Mouse (Mus musculus) adrenal gland, adult 18-20 months (tissue): Measurements from ENCODE around the gene Fasl. TPM values are rescaled to one million over a fixed set of nuclear protein-coding genes. Genes with fewer than 3 reads are reported as not detected.

Source experiments
- DNase-seq, 2 experiments: peaks; one replicate each; pipeline ENCODE4 v3.0.0; 2021 to 2022; ENCODE audit warnings: low spot score in 2 of 2
- total RNA-seq, 2 experiments: library from RNA; stranded (reverse); gene quantifications; 1 replicate in 1 of 2; 2 replicates in 1 of 2; pipeline ENCODE4 v1.2.3; 2021

Fasl gene
- total RNA-seq, 2 experiments from 2014 or later, result 0.26 TPM; not detected in 1

DNA sequence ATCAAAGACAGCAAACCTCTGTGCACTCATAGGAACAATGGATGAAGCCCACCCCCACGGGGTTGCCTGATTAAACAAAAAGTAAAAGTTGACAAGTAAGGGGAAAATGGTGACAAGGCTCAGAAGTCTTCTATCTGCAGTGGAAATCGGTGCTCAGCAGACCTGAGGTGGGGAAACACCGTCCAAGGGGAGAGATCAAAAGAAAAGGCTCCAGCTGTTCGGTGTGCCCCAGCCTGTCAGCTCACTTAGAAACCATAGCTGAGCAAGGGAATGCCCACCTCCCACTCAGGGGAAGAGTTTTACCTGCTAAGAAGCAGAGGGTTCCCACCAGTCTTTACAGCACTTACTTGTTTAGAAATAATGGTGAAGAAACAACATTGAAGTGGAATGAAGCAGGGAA lies 26.7 kb downstream of the Fasl start:
- DNase-seq, result no peak

DNA sequence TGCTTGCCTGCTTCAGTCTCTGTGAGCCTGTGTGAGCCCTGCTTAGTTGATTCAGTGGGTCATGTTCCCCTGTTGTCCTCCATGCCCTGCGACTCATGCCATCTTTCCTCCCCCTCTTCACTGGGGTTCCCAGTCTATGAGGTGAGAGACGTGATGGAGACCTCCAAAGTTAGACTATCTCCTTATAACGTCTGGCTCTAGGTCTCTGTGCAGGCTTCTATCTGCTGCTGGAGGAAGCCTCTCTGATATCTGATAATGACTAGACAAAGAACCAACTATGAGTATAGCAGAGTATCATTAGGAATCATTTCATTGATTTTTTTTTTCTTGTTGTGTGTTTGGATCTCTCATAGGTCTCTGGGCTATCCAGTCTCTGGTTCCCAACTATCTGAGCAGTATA lies 31.7 kb downstream of the Fasl start:
- DNase-seq, result no peak

DNA sequence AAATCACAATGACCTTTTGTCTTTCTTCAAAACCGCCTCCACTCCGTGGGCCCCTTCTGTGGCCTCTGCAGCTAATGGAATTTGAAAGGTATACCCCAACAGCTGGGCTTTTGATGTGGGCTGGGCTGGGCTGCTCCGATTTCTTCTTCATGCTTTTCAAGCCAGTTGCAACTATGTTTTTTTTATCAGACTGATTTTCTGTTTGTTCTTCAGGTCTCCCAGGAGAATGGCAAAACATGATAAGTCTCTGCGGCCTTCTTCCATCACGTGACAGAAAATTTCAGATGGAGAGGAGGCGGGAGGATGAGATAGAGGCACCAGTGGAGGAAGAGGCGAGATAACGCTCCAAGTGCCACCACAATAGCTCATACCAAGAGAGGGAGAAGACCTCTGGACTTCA lies 37.0 kb downstream of the Fasl start:
- DNase-seq, result no peak

DNA sequence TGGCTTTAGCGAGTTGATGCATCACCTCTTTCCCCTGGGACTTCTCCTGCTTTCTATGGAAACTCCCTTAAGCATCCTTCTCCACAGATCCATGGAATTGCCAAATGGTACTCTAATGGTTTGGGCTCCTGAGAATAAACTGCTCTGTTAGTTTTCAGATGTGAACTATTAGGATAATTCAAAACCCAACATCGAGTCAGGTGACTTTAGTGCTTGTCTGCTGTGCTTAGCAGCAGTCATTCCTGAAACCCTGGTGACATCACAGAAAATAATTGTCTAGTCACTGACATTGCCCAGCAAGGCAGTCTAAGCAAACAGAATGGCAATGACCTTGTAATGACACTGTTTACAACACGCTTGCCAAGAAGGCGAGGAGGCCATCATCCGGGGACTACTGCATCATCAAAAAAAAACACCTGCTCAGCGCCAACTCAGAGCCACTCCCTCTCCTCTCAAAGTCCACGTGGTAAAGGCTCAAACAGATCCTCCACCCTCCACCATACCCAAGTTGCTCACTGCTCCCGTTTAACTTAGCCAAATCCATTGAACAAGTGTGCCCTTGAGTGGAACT lies 37.7 kb downstream of the Fasl start:
- DNase-seq, result no peak

DNA sequence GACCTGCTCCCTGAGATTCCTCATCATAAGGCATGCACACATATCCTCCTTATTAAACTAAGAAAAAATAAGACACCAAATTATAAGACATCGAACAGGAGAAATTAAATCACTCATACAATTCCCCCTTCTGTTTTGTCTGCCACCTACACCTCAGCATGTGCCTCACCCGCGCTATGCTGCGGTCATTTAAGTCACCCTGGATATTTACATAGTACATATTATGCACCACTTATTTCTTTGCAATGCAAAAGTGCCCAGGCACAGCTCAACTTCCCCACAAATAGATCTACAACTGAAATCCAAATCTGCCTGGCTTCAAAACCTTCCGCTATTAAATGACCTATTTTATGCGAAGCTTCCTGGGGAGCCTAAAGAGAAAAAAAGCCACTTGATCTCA lies 39.6 kb downstream of the Fasl start:
- DNase-seq, result no peak

DNA sequence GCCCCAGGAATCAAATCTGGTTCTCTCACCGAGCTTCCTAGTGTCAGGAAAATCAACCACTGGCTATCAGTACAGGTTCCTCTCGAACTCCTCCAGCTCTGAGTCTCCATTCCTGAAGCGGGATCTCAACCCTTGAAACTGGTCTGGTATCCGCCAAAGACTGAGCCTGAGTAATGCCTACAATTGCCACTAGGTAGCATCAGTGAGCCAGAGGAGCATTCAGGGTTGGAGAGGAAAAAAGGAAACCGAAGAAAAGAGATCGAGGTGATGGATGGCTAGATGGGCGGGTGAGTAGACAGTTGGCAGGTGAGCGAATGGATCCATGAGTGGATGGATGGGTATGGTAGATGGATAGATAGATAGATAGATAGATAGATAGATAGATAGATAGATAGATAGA lies 40.2 kb downstream of the Fasl start:
- DNase-seq, result peak; percentile 52 to 58

DNA sequence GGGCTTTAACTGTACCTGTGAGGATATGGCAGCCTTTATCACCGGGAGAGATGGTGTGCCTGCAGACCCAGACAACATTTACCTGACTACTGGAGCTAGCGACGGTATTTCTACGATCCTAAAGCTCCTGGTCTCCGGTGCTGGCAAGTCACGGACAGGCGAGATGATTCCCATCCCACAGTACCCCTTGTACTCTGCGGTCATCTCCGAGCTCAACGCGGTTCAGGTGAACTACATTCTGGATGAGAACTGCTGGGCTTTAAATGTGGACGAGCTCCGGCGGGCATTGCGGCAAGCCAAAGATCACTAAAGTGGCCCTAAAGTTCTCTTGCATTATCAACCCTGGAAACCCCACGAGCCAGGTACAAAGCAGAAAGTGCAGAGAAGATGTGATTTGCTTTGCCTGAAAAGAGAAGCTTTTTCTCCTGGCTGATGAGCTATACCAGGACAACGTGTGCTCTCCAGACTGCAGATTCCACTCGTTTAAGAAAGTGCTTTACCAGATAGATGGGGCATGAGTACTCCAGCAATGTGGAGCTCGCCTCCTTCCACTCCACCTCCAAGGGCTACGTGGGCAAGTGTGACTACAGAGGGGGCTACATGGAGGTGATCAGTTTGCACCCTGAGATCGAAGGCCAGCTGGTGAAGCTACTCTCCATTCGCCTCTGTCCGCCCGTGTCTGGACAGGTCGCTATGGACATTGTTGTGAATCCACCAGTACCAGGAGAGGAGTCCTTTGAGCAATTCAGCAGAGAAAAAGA lies 41.6 kb downstream of the Fasl start:
- DNase-seq, result no peak

DNA sequence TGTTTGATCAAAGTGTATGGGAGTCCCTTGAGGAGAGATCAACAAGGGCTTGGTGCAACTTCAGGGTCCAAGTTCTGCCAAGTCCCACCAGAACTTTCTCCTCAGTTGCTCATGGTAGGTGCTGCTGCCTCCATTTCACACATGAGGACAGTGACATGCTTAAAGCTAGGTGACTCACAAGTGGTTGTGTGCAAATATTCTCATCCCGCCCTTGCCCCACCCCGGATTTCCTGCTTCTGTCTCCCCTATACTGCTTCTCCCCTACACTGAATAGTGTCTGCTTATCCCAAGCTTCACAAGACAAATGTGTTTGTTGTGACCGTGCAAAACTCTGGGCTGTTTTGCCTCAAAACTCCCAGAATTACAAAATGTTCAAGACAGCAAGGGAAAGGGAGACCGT lies 43.4 kb downstream of the Fasl start:
- no peak for DNase-seq

DNA sequence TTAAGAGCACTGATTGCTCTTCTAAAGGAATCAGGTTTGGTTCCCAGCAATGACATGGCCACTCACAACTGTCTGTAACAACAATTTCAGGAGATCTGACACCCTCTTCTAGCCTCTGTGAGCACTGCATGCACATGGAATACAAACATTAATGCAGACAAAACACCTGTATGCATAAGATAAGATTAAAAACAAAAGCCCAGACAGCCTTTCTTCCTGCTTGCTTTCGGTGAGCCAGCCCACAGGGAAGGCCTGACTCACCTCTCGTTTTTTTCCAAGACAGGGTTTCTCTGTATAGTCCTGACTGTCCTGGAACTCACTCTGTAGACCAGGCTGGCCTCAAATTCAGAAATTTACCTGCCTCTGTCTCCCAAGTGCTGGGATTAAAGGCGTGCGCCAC lies 44.1 kb downstream of the Fasl start:
- DNase-seq, result no peak

DNA sequence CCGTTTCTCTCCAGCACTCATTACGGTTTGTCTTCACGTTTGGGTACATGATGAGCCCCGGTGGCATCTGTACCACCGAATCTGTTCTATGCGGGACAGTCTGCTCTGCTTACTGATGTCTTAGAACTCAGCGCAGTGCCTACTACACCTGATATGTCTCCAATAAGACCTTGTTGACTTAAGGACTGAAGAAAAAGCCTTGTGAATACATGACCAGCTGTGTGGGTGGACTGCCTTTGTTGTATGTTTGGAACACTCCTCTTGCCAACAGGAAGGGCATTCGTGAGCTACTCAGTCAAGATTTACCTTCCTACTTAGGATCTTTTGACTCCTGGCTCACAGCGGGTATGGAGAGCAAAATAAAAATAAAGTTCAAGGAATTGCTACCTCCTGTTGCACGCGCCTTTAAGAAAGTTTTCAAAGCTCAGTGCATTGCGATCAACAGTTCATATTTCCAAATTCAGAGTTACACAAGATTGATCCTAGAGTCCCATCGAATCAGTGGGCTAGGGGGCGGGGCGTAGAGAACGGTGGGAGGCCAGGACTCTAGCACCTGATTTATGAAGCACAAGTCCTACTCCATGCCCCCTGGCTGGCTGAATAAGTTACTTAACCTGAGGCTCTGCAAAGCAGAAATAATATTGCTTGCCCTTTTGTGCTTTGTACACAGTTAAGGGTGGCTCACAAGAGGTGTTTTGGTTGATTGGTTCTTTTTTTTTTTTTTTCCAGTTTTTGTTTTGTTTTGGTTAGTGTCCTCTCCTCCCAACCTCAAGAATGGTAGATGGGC lies 45.6 kb downstream of the Fasl start:
- no peak for DNase-seq

DNA sequence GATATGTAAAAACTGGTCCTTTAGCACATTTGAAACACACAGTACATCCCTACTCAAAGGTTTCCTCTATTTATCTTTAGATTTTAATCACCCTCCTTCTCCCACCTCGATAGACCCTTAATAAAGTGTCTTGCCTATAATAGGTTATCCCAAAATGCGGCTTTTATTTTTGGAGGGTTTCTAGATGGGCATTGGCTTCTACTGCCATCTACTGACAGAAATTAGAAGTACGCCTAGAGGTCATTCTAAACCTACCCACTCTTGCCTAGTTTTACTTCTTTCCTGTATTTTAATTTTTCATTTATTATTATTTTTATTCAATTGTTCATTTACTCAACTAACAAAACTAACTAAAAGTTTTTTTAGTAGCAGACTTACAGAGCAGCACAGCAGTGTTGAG lies 51.4 kb downstream of the Fasl start:
- DNase-seq, result no peak

DNA sequence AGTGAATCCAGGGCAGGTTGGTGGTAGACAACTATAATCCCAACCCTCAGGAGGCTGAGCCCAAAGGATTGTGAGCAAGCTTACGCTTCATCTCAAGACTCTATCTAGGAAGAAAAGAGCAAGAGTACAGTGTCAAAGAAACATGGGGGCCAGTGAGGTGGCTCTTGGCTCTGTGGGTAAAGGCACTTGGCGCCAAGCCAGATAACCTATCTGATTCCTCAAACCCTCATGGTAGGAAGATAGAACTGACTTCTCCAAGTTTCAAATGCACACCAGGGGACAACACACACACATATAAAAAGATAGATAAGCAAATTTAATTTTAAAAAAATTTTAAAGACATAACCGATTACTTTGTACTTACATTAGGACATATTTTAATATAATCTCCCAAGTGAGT lies 52.0 kb downstream of the Fasl start:
- DNase-seq, result no peak

DNA sequence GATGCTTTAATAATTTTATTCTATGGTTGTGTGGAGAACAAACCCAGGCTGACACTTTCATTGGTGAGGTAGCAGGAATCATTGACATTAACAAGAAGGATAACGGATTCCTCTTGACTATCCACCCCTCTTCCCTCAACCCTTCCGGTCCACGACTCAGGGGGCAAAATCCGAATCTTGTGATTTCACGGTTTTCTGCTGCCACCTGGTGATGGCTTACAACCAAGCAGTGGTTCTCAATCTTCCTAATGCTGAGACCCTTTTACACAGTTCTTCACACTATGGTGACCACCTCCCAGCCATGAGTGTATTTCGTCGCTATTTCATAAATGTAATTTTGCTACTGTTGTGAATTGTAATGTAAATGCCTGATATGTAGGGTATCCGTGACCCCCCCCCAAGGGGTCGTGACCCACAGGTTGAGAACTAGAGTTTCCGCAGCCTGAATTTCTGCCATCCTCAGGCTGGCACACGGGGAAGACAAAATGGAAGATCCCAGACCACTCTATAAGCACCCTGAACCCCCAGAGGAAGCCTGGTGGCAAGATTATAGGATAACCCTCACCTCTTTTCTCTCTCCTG lies 52.7 kb downstream of the Fasl start:
- no peak for DNase-seq

DNA sequence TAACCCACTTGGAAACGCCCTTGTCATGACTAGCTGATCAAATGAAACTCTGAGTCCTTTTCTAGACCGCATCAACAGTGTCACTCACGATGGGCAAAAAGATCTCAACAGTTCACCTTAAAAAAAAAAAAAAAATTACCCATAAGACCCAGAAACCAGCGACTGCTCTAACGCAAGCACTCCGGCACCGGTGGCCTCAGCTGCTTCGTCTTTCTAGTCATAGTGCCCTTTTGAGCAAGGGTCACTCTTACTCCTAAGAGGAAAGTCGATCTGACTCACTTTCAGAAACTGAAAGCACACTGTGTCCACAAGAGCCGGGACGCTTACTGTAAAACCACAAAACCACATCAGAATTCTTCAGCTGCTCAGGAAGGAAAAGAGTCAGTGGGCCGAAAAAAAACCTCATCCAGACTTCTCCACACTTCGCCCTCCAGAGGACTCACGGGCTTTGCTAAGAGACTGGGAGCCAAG lies 53.5 kb downstream of the Fasl start:
- no peak for DNase-seq

DNA sequence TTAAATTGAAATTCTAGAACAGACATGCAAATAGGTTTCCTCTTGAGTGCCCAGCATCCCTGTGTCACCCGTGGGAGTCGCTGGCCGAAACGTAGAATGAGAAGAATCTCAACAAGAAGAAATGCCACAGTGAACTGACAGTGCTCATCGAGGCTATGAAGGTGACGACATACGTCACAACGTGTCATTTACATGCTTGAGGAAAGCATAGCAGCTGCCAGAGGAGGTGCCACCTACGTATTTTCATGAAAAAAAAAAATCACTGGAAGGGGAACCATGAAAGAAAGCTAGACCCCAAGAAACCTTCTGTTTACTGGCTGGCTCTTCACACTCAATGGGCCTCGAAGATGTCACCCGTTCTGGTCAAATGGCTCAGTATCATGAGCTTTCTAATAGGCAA lies 54.0 kb downstream of the Fasl start:
- DNase-seq, result no peak

Other genes with a start within 250 kb of the Fasl start
- gene Suco, start 88.2 kb upstream of the Fasl start, total RNA-seq, result 10 to 100 TPM; 39.1 to 44.6 TPM
- gene Pigc, start 180.7 kb upstream of the Fasl start, total RNA-seq, result 10 to 100 TPM; 16.8 to 17.7 TPM
- gene 4930558K02Rik, start 191.1 kb upstream of the Fasl start, total RNA-seq, result under 1 TPM in 1 of 2 experiments, not detected in 1; 0.32 TPM